Mouse (Mus musculus): ENCODE results near the gene Nrxn3. TPM values are rescaled to one million over a fixed set of nuclear protein-coding genes. Genes with fewer than 3 reads are reported as not detected.

Gene Nrxn3
- polyA plus RNA-seq, 1 experiment = not detected

GRCm38 (mm10) chr12:90113351-90113791 is 1390.7 kb downstream of the Nrxn3 start:
- H3K4me1 ChIP-seq (ENCODE audit: control insufficient read depth, insufficient read depth, low read length) = no peaks in the 10 kb centered on the region
- TF ChIP-seq CTCF (IDR thresholded peaks at IDR 0.05; ENCODE audit: low read depth, low read length) (no peak), POLR2A (IDR thresholded peaks at IDR 0.05; ENCODE audit: borderline replicate concordance, low read depth, low read length) (no peak)
- H3K4me3 ChIP-seq (ENCODE audit: insufficient read depth, low read length) = no peak overlapping the region
- H3K27ac ChIP-seq (ENCODE audit: insufficient read depth, low read depth, low read length) = no peak overlapping the region

DNA sequence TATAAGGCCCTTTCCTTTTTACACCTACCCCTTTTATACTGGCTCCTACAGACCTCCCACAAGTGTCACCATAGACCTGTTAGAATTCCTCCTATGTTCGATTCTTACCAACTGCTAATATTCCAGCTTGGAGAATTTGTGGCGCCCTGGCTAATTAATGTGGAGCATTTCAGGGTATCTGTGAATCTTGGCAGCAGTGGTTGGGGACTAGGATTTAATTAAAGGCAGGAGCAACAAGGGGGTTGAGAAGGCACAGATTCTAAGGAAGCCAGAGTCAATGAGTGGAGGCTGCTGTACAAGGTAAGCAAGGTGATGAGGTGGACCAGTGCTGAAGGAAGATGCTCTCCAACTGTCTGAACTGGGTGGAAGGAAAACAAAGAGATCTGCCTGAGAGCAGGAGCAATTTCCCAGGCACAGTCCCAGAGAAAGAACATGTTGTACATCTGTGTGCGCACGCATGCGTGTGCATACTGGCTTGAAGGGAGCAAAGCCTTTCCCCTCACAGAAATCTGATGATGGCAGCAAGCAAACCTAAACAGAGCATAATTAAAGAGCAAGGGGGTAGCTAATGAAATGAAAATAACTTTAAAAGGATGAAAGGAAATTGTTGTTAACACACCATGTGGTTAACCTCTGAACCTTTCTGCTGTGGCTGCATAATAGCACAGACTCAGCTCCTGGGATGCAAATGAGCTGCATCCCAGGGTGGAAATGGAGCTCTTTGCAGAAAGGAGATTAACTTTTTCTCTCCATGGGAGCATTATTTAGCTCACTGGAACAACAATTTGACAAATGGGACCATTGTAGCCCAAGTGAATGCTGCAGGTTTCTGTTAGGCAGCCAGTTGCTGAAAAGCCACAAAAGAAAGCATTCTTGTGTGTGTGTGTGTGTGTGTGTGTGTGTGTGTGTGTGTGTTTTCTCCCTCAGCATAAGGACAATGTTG is 1409.5 kb downstream of the Nrxn3 start:
- TF ChIP-seq CTCF (IDR thresholded peaks at IDR 0.05; ENCODE audit: low read depth, low read length) (no peak), POLR2A (IDR thresholded peaks at IDR 0.05; ENCODE audit: borderline replicate concordance, low read depth, low read length) (no peak)
- H3K27ac ChIP-seq (ENCODE audit: insufficient read depth, low read depth, low read length) = no peak overlapping the region
- no peak overlapping the region for H3K4me3 ChIP-seq (ENCODE audit: insufficient read depth, low read length)
- no peaks in the 10 kb centered on the region for H3K4me1 ChIP-seq (ENCODE audit: control insufficient read depth, insufficient read depth, low read length)

GRCm38 (mm10) chr12:90142011-90142410 is 1419.3 kb downstream of the Nrxn3 start:
- Histone ChIP-seq H3K4me3 (ENCODE audit: insufficient read depth, low read length) (no peak overlapping the region), H3K27ac (ENCODE audit: insufficient read depth, low read depth, low read length) (no peak overlapping the region), H3K4me1 (ENCODE audit: control insufficient read depth, insufficient read depth, low read length) (no peaks in the 10 kb centered on the region)
- no peak for TF ChIP-seq CTCF (IDR thresholded peaks at IDR 0.05; ENCODE audit: low read depth, low read length)
- no peak for TF ChIP-seq POLR2A (IDR thresholded peaks at IDR 0.05; ENCODE audit: borderline replicate concordance, low read depth, low read length)

DNA sequence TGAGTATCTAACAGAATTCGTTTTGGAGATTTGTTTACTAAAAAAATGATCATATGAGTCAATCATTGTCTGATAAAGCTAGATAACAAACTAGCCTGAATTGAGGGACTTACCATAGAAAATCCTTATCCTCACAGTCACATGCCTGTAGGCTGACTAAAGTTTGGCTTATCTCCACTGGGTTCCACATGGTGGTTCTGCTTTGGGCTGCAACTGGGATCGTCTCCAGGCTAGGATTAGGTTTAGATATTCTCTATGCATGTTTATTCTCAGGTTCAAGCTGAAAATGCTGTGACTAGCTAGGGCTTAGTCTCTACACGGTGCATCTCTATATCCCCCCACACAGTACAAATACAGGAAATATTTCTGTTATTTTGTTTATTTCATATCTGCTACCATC is 1421.6 kb downstream of the Nrxn3 start:
- TF ChIP-seq CTCF (IDR thresholded peaks at IDR 0.05; ENCODE audit: low read depth, low read length) = no peak
- TF ChIP-seq POLR2A (IDR thresholded peaks at IDR 0.05; ENCODE audit: borderline replicate concordance, low read depth, low read length) = no peak
- Histone ChIP-seq H3K4me3 (ENCODE audit: insufficient read depth, low read length) (no peak overlapping the region), H3K4me1 (ENCODE audit: control insufficient read depth, insufficient read depth, low read length) (no peaks in the 10 kb centered on the region), H3K27ac (ENCODE audit: insufficient read depth, low read depth, low read length) (no peak overlapping the region)

DNA sequence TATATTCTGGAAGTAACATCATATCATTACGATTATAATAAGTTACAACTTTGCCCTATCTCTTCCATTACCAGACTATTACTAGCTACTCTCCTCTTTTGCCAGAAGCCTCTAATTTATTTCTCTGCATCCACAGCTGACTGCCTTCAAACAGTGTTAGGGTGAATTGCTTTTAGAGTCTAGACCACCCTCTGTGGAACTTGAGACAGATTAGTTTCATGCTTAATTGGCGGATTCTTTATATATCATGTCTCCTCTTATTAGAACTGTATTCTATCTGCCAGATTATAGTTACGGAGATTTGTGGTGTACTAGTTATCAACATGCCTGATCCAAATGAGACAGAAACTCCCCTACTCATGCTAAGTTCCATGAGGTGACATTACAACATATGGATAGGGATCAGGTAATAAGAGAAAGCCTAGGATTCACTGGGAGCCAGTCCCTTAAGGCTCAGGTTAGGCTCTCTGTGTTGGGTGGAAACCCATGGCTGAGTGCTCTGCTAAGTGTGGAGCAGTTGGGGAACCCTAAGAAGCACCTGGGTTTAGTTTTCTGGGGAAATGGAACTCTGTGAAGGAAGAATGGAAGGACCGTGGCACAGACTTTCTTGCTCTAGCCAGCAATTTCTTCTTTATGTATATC is 1435.6 kb downstream of the Nrxn3 start:
- TF ChIP-seq POLR2A (IDR thresholded peaks at IDR 0.05; ENCODE audit: borderline replicate concordance, low read depth, low read length) (no peak), CTCF (IDR thresholded peaks at IDR 0.05; ENCODE audit: low read depth, low read length) (no peak)

GRCm38 (mm10) chr12:90159911-90160310 is 1437.2 kb downstream of the Nrxn3 start:
- no peaks in the 10 kb centered on the region for H3K4me1 ChIP-seq (ENCODE audit: control insufficient read depth, insufficient read depth, low read length)
- no peak for TF ChIP-seq CTCF (IDR thresholded peaks at IDR 0.05; ENCODE audit: low read depth, low read length)
- TF ChIP-seq POLR2A (IDR thresholded peaks at IDR 0.05; ENCODE audit: borderline replicate concordance, low read depth, low read length) = no peak
- H3K27ac ChIP-seq (ENCODE audit: insufficient read depth, low read depth, low read length) = no peak overlapping the region
- H3K4me3 ChIP-seq (ENCODE audit: insufficient read depth, low read length) = no peak overlapping the region

More for the DNA sequence above, 1435.6 kb downstream of the Nrxn3 start:
- Histone ChIP-seq H3K4me1 (ENCODE audit: control insufficient read depth, insufficient read depth, low read length) (no peaks in the 10 kb centered on the region), H3K4me3 (ENCODE audit: insufficient read depth, low read length) (no peak overlapping the region), H3K27ac (ENCODE audit: insufficient read depth, low read depth, low read length) (no peak overlapping the region)

DNA sequence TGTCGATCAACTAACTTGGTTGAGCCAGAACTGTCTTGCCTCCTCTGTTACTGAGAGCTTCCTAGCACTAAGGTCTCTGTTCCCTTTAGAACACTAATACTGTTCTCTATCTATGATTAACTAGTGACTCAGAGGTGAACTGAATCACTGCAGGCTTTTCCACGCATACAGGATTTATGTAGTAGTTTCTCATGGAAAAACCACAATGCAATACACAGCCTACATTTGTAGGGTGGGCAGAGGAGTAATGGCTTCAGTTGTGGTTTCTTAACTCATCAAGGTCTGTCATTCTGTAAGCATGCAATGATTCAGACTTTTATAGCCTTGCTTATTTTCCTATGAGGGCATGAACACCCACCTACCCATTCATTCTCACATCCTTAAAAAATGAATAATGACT is 1443.4 kb downstream of the Nrxn3 start:
- no peak overlapping the region for H3K4me3 ChIP-seq (ENCODE audit: insufficient read depth, low read length)
- TF ChIP-seq CTCF (IDR thresholded peaks at IDR 0.05; ENCODE audit: low read depth, low read length) = no peak
- H3K4me1 ChIP-seq (ENCODE audit: control insufficient read depth, insufficient read depth, low read length) = no peaks in the 10 kb centered on the region
- no peak overlapping the region for H3K27ac ChIP-seq (ENCODE audit: insufficient read depth, low read depth, low read length)

DNA sequence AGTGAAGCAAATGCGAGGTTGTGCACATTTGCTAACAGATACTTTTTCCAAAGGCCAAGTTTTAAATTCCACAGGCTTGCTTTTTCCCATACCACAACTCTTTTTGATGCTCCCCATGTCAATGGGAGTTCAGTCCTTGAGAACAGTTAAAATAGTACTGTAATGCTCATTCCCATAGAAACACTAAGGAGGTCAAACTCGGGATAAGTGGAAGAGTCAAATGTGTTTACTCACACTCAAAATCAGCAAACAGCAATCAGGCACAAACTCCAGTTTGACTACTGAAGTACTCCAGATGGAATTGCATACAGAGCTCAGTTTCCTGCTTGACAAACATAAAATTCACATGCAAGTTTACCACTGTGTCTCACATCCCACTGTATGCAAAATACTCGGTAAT is 1458.9 kb downstream of the Nrxn3 start:
- Histone ChIP-seq H3K27ac (ENCODE audit: insufficient read depth, low read depth, low read length) (no peak overlapping the region), H3K4me3 (ENCODE audit: insufficient read depth, low read length) (no peak overlapping the region), H3K4me1 (ENCODE audit: control insufficient read depth, insufficient read depth, low read length) (no peaks in the 10 kb centered on the region)
- no peak for TF ChIP-seq CTCF (IDR thresholded peaks at IDR 0.05; ENCODE audit: low read depth, low read length)
- no peak for TF ChIP-seq POLR2A (IDR thresholded peaks at IDR 0.05; ENCODE audit: borderline replicate concordance, low read depth, low read length)

DNA sequence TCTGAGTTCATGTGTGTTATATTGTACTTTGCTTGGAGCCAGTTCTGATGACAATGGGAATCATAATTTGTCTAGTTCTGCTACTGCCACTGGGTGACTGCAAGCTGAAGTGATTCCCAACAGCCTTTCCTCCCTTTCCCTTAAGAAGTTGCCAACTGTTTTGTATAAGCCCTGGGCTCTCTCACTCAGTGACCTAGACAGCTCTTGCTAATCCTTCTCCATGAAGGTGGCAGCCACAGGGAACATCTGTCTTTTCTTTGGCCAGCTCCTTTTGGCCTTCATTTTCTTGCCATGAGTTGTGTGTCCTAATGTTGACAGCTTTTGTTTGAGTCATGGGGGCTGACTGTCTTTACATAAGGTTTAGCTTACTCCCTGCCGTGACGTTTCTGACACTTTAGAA is 1460.3 kb downstream of the Nrxn3 start:
- no peak overlapping the region for H3K4me3 ChIP-seq (ENCODE audit: insufficient read depth, low read length)
- no peaks in the 10 kb centered on the region for H3K4me1 ChIP-seq (ENCODE audit: control insufficient read depth, insufficient read depth, low read length)
- TF ChIP-seq POLR2A (IDR thresholded peaks at IDR 0.05; ENCODE audit: borderline replicate concordance, low read depth, low read length) = no peak
- TF ChIP-seq CTCF (IDR thresholded peaks at IDR 0.05; ENCODE audit: low read depth, low read length) = no peak
- no peak overlapping the region for H3K27ac ChIP-seq (ENCODE audit: insufficient read depth, low read depth, low read length)

- TF ChIP-seq CTCF (IDR thresholded peaks at IDR 0.05; ENCODE audit: low read depth, low read length) = no peak
- no peak for TF ChIP-seq POLR2A (IDR thresholded peaks at IDR 0.05; ENCODE audit: borderline replicate concordance, low read depth, low read length)
- no peak overlapping the region for H3K4me3 ChIP-seq (ENCODE audit: insufficient read depth, low read length)
These were observed 1473.5 kb downstream of the Nrxn3 start for GRCm38 (mm10) chr12:90196161-90196560.

More at GRCm38 (mm10) chr12:90196161-90196560, 1473.5 kb downstream of the Nrxn3 start:
- Histone ChIP-seq H3K27ac (ENCODE audit: insufficient read depth, low read depth, low read length) (no peak overlapping the region), H3K4me1 (ENCODE audit: control insufficient read depth, insufficient read depth, low read length) (no peaks in the 10 kb centered on the region)
